Mouse (Mus musculus) kidney, adult 11 months (tissue): ENCODE data around the gene Ubash3a.

Experiments
- DNase-seq: peaks from one replicate; pipeline ENCODE4 v3.0.0; 2022

Gene Ubash3a

GRCm38 (mm10) chr17:31216068-31216955, 8.6 kb downstream of the Ubash3a start:
- no peak for DNase-seq

- DNase-seq = no peak
Observed at GRCm38 (mm10) chr17:31222810-31223310, 15.2 kb downstream of the Ubash3a start.

- no peak for DNase-seq
Observed at GRCm38 (mm10) chr17:31223835-31224234, 16.2 kb downstream of the Ubash3a start.

- no peak for DNase-seq
Observed at GRCm38 (mm10) chr17:31224591-31224990, 16.9 kb downstream of the Ubash3a start.

GRCm38 (mm10) chr17:31226368-31226767, 18.7 kb downstream of the Ubash3a start:
- no peak for DNase-seq

GRCm38 (mm10) chr17:31226931-31227330, 19.3 kb downstream of the Ubash3a start:
- no peak for DNase-seq

GRCm38 (mm10) chr17:31231780-31232179, 24.1 kb downstream of the Ubash3a start:
- no peak for DNase-seq

- DNase-seq = no peak
Observed at GRCm38 (mm10) chr17:31232251-31233010, 24.8 kb downstream of the Ubash3a start.

- DNase-seq = no peak
Observed at GRCm38 (mm10) chr17:31235915-31236314, 28.2 kb downstream of the Ubash3a start.

- no peak for DNase-seq
Observed at GRCm38 (mm10) chr17:31238234-31239020, 30.8 kb downstream of the Ubash3a start.

GRCm38 (mm10) chr17:31241156-31241555, 33.5 kb downstream of the Ubash3a start:
- DNase-seq = no peak

GRCm38 (mm10) chr17:31242764-31243163, 35.1 kb downstream of the Ubash3a start:
- DNase-seq = no peak

- DNase-seq = no peak
Observed at GRCm38 (mm10) chr17:31245321-31245720, 37.6 kb downstream of the Ubash3a start.

- no peak for DNase-seq
Observed at GRCm38 (mm10) chr17:31247144-31247543, 39.5 kb downstream of the Ubash3a start.

GRCm38 (mm10) chr17:31253951-31254350, 46.3 kb downstream of the Ubash3a start:
- DNase-seq = no peak

- peak; percentile 79 for DNase-seq
Observed at GRCm38 (mm10) chr17:31254463-31254931, 46.8 kb downstream of the Ubash3a start.

GRCm38 (mm10) chr17:31257149-31257548, 49.5 kb downstream of the Ubash3a start:
- DNase-seq = no peak

- no peak for DNase-seq
Observed at GRCm38 (mm10) chr17:31257898-31258297, 50.2 kb downstream of the Ubash3a start.

GRCm38 (mm10) chr17:31258310-31258865, 50.7 kb downstream of the Ubash3a start:
- no peak for DNase-seq

- DNase-seq = no peak
Observed at GRCm38 (mm10) chr17:31259145-31259544, 51.5 kb downstream of the Ubash3a start.

- DNase-seq = no peak
Observed at GRCm38 (mm10) chr17:31259825-31260224, 52.2 kb downstream of the Ubash3a start.

GRCm38 (mm10) chr17:31260430-31260829, 52.8 kb downstream of the Ubash3a start:
- peak; percentile 91 for DNase-seq
